Mouse (Mus musculus): ENCODE data around the gene C130060K24Rik. TPM values are rescaled to one million over a fixed set of nuclear protein-coding genes. Genes with fewer than 3 reads are reported as not detected.

C130060K24Rik gene
- polyA plus RNA-seq, 1 experiment = not detected

DNA sequence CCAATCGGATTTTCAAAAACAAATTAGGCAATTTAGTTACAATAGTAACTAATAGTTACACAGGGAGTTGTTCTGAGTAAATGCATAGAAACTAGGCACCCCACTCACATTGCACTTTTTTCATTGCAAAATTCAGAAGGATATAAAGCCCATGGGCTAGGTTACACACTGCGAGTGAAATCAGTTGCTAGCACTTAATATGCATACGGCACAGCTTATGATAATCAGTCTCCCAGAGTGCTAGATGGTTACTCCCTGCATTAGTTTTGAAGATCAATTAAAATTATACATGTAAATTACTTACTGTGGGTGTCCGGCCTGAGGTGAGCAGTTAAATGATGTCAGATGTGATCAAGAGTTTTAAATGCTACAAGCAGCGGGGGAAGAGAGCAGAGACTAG lies 89.4 kb downstream of the C130060K24Rik start:
- H3K27me3 ChIP-seq (ENCODE audit: control insufficient read depth, insufficient read depth, insufficient read length) = no peaks in the 10 kb centered on the region
- H3K36me3 ChIP-seq (ENCODE audit: control insufficient read depth, insufficient read depth) = no peaks in the 10 kb centered on the region
- H3K79me2 ChIP-seq (ENCODE audit: control insufficient read depth, insufficient read depth) = no peaks in the 10 kb centered on the region
- H3K4me2 ChIP-seq (ENCODE audit: low read depth) = no peak overlapping the region
- H3K4me3 ChIP-seq = no peak overlapping the region
- H3ac ChIP-seq (ENCODE audit: control insufficient read depth, insufficient read length) = no peak overlapping the region
- TF ChIP-seq MYOG (IDR thresholded peaks at IDR 0.05; ENCODE audit: control insufficient read depth in 1 of 3, insufficient read depth in 1 of 3, insufficient read length in 2 of 3, low read depth in 2 of 3) (no peak), E2F4 (IDR thresholded peaks at IDR 0.05; ENCODE audit: insufficient read depth) (no peak), POLR2A (IDR thresholded peaks at IDR 0.05; ENCODE audit: insufficient read length, low read depth) (no peak)

DNA sequence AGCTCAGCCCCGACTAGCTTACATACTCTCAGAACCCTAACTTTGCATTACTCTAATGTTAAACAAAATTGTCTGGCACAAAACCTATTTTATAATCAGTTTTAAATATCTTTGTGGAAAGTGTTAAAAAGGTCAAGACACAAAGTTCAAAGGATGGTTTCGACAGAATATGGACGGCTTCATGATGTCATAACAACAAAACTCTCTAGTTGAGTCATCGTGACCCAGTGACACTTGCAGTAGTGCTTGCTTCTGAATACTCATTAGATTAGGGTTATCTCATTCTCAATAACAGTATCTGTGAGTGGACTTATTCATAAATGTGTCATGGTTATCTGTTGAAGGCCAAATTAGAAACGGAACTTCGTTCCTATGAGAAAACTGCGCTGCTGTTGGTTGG lies 91.5 kb downstream of the C130060K24Rik start:
- H3K79me2 ChIP-seq (ENCODE audit: control insufficient read depth, insufficient read depth) = no peaks in the 10 kb centered on the region
- no peak overlapping the region for H3K4me3 ChIP-seq
- H3K27me3 ChIP-seq (ENCODE audit: control insufficient read depth, insufficient read depth, insufficient read length) = no peaks in the 10 kb centered on the region
- H3ac ChIP-seq (ENCODE audit: control insufficient read depth, insufficient read length) = no peak overlapping the region
- TF ChIP-seq MAX (IDR thresholded peaks at IDR 0.05; ENCODE audit: low read depth) (no peak), MYOD1 (IDR thresholded peaks at IDR 0.05; ENCODE audit: control insufficient read depth in 1 of 3, insufficient read length in 2 of 3, low read depth in 2 of 3) (no peak), E2F4 (IDR thresholded peaks at IDR 0.05; ENCODE audit: insufficient read depth) (no peak), USF1 (IDR thresholded peaks at IDR 0.05; ENCODE audit: low read depth) (no peak), SRF (IDR thresholded peaks at IDR 0.05; ENCODE audit: control insufficient read depth, insufficient read length, low read depth) (no peak), TCF12 (IDR thresholded peaks at IDR 0.05; ENCODE audit: insufficient read depth, poor library complexity, severe bottlenecking) (no peak), REST (IDR thresholded peaks at IDR 0.05; ENCODE audit: insufficient read depth, insufficient read length) (no peak), POLR2AphosphoS2 (IDR thresholded peaks at IDR 0.05; ENCODE audit: insufficient read length, low read depth) (no peak), POLR2A (IDR thresholded peaks at IDR 0.05; ENCODE audit: insufficient read length, low read depth) (no peak), CEBPB (IDR thresholded peaks at IDR 0.05; ENCODE audit: insufficient read depth, poor library complexity, severe bottlenecking) (no peak)
- no peaks in the 10 kb centered on the region for H3K36me3 ChIP-seq (ENCODE audit: control insufficient read depth, insufficient read depth)
- H3K4me2 ChIP-seq (ENCODE audit: low read depth) = no peak overlapping the region

DNA sequence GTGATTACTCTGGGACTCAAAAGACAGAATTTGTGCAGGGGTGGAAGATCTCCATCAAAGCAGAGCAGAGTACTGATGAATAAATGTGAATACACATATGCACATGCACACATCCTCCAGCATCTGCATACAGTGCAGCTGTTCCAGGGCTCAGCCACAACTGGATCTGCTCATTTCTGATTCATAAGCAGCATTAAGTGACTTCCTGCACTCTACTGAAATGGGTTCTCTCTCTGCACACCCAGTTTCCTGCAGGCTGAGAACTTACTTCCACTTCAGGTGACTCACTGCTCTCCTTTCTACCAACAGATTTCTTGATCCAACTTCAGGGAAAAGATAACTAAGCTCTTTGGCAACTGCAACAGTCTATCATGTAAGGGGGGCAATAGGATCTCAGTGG lies 117.9 kb downstream of the C130060K24Rik start:
- Histone ChIP-seq H3K27me3 (ENCODE audit: control insufficient read depth, insufficient read depth, insufficient read length) (no peaks in the 10 kb centered on the region), H3ac (ENCODE audit: control insufficient read depth, insufficient read length) (no peak overlapping the region), H3K4me3 (no peak overlapping the region), H3K79me2 (ENCODE audit: control insufficient read depth, insufficient read depth) (no peaks in the 10 kb centered on the region), H3K4me2 (ENCODE audit: low read depth) (no peak overlapping the region), H3K36me3 (ENCODE audit: control insufficient read depth, insufficient read depth) (no peaks in the 10 kb centered on the region)
- TF ChIP-seq USF1 (IDR thresholded peaks at IDR 0.05; ENCODE audit: low read depth) = no peak
- TF ChIP-seq TCF12 (IDR thresholded peaks at IDR 0.05; ENCODE audit: insufficient read depth, poor library complexity, severe bottlenecking) = no peak
- no peak for TF ChIP-seq SRF (IDR thresholded peaks at IDR 0.05; ENCODE audit: control insufficient read depth, insufficient read length, low read depth)
- no peak for TF ChIP-seq MYOD1 (IDR thresholded peaks at IDR 0.05; ENCODE audit: control insufficient read depth in 1 of 3, insufficient read length in 2 of 3, low read depth in 2 of 3)

Other genes with a start within 250 kb of the C130060K24Rik start
- 0.04 TPM for gene Hpgds, start 236.2 kb upstream of the C130060K24Rik start, polyA plus RNA-seq (2012; fragmentation: generic; extraction: Trizol)
- 0.02 TPM for gene Tnip3, start 144.2 kb downstream of the C130060K24Rik start, polyA plus RNA-seq (2012; fragmentation: generic; extraction: Trizol)

Measured in myocyte (in vitro differentiated cells).